Mouse (Mus musculus) embryonic facial prominence, embryonic 10.5 days (tissue): ENCODE results near the gene Pold4. TPM values are rescaled to one million over a fixed set of nuclear protein-coding genes. Genes with fewer than 3 reads are reported as not detected.

Experiments used
- DNase-seq: peaks from one replicate; pipeline ENCODE4 v3.0.0-alpha.2; 2017; ENCODE audit warnings: low spot score
- H3K27ac ChIP-seq: fragments of 300-500 bp; sonication (generic); replicated peaks from 2 replicates; pipeline ENCODE4 v1.5.1; 2016; ENCODE audit warnings: mild to moderate bottlenecking
- H3K27me3 ChIP-seq: fragments of 300-500 bp; sonication (generic); replicated peaks from 2 replicates; pipeline ENCODE4 v1.6.1; 2016; ENCODE audit warnings: low read depth, mild to moderate bottlenecking; ENCODE audit not compliant: poor library complexity, severe bottlenecking
- H3K36me3 ChIP-seq: fragments of 300-500 bp; sonication (generic); replicated peaks from 2 replicates; pipeline ENCODE4 v1.6.1; 2016; ENCODE audit warnings: mild to moderate bottlenecking, moderate library complexity
- H3K4me1 ChIP-seq: fragments of 300-500 bp; sonication (generic); 2 replicates; pipeline ENCODE4 v1.6.1; 2016
- H3K4me3 ChIP-seq: fragments of 300-500 bp; sonication (generic); 2 replicates; pipeline ENCODE4 v1.5.1; 2016; ENCODE audit warnings: mild to moderate bottlenecking, moderate library complexity
- H3K9me3 ChIP-seq: fragments of 300-500 bp; sonication (generic); 2 replicates; pipeline ENCODE4 v1.6.1; 2016; ENCODE audit warnings: mild to moderate bottlenecking
- WGBS: fragments of 180-500 bp; shearing (Covaris S2); methylation state at CpG from one replicate; pipeline ENCODE4 v1.1.7; 2016; 5-methylcytosine and 5-hydroxymethylcytosine counted together
- microRNA-seq: library from miRNA; unstranded; fragments of <30 nt; microRNA quantifications from one replicate; pipeline ENCODE4, GENCODE M21; 2017
- polyA plus RNA-seq: library from polyadenylated mRNA; unstranded; fragments of >200 nt; fragmentation: Nextera tagmentation; extraction: Ambion mirVana; gene quantifications from 2 replicates; pipeline ENCODE4 v1.2.1, GENCODE M21; 2016

The Pold4 gene
- polyA plus RNA-seq, 1 experiment from 2014 or later, result 15.1 TPM

DNA sequence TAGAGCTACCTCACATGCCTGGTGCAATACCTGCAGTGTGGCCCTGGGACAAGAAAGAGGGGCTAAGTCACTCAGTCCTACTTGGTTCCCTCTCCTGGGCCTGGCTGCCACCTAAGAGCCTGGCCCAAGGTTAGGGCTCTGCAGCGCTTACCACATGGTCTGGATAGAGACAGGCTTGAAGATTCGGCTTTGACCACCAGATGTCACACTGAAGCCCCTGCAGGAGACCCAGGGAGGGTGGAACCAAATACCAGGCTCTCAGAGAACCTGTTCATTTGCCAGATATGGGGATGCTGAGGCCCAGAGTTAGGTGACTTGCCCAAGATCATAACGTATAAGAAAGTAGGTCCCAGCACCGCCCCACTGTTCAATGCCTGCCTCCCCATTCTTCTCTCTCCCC lies 34.3 kb downstream of the Pold4 start:
- peaks cover 6% of the 10 kb centered on the region; the same call in 1 of the 2 replicates for H3K36me3 ChIP-seq
- no peaks in the 10 kb centered on the region for H3K9me3 ChIP-seq
- no peak overlapping the region for H3K27ac ChIP-seq
- peaks cover 20% of the 10 kb centered on the region for H3K4me1 ChIP-seq
- 60% methylated on average over 4 of the region's 4 CpGs for WGBS
- no peak overlapping the region for H3K4me3 ChIP-seq
- peaks cover 66% of the 10 kb centered on the region for H3K27me3 ChIP-seq
- peak; percentile 8 for DNase-seq

DNA sequence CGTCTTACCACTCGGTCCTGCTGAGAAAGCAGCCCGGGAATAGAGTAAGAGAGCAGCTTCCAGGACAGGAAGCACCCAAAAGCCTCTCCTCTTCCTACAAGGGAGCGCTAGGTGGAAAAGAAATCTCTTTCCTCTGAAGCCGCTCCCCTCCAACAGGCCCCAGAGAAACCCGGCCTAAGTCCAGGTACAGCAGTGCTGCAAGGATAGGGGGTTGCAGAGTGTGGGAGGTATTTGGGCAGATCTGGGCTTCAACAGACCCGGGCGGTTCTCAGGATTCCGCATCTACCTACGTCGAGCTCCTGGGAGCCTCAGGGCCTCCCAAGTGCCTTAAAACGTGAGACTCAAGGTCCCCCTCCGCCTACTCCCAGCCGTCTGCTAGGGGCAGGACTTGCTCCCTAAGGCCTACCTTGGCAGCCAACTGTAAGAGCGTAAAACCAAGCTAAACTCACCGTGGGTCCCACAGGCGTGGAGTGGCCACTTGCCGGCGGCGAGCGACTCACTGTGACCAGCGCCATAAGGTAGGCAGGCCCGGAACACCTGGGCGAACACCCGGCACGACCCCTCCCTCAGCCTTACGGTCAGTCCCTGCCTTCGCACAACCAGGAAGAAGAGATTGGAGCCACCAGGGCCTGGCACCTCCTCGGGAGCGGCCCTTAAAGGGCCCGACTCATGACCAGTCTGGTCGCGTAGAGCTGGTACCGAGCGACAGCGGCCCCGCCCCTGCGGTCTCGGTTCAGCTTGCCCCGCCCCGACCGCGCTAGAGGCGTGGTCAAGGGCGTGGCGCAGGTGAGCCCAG lies 37.1 kb downstream of the Pold4 start, which contains the start of gene Ssh3:
TSS of gene Ssh3 (minus strand) at position 615 of the 796 bp plus-strand sequence.
- Histone ChIP-seq H3K4me1 (peaks cover 12% of the 10 kb centered on the region), H3K27ac (0 out of 2 replicates have a peak within 1 kb of the TSS, but pooled peaks have one; percentile 26), H3K4me3 (peak within 1 kb of the TSS; percentile 61), H3K36me3 (peaks cover 6% of the 10 kb centered on the region; the same call in 1 of the 2 replicates), H3K27me3 (peaks cover 61% of the 10 kb centered on the region), H3K9me3 (no peaks in the 10 kb centered on the region)
- DNase-seq, result peak; percentile 62
- WGBS, result 4% methylated on average over 46 of the region's 46 CpGs

- no peak overlapping the region for H3K4me3 ChIP-seq
- DNase-seq, result no peak
- 69% methylated on average over 6 of the region's 6 CpGs for WGBS
- no peaks in the 10 kb centered on the region for H3K9me3 ChIP-seq
- peaks cover 56% of the 10 kb centered on the region for H3K27me3 ChIP-seq
- H3K36me3 ChIP-seq, result peaks cover 6% of the 10 kb centered on the region; the same call in 1 of the 2 replicates
- H3K27ac ChIP-seq, result no peak overlapping the region
- peaks cover 12% of the 10 kb centered on the region for H3K4me1 ChIP-seq
Measured at GRCm38 (mm10) chr19:4270187-4270586, 38.5 kb downstream of the Pold4 start.

DNA sequence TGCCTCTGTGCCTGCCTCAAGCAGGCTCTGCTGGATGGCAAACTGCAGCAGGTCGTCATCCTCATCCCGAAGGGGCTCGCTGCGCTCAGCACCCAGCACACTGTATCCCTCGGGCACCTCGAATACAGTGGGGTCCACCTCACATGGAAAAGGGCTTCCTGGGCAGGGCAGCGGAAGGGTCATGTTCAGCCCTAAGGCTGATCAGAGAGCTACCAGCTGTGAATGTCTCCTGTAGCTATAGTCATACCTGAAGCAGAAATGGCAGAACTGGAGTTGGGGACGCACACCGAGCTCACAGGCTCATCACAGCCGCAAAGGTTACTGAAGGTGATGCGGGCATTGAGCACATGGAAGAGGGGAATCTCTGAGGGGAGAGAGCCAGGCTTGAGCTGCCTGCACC lies 39.3 kb downstream of the Pold4 start:
- DNase-seq, result no peak
- WGBS, result 93% methylated on average over 11 of the region's 11 CpGs
- H3K9me3 ChIP-seq, result no peaks in the 10 kb centered on the region; the same call in 1 of the 2 replicates
- no peak overlapping the region for H3K27ac ChIP-seq
- peaks cover 12% of the 10 kb centered on the region for H3K4me1 ChIP-seq
- H3K4me3 ChIP-seq, result no peak overlapping the region
- peaks cover 52% of the 10 kb centered on the region for H3K27me3 ChIP-seq
- H3K36me3 ChIP-seq, result peaks cover 6% of the 10 kb centered on the region; the same call in 1 of the 2 replicates

GRCm38 (mm10) chr19:4279487-4279886 lies 47.8 kb downstream of the Pold4 start:
- no peak overlapping the region for H3K4me3 ChIP-seq
- H3K4me1 ChIP-seq, result peaks cover 20% of the 10 kb centered on the region
- no peak overlapping the region for H3K27ac ChIP-seq
- DNase-seq, result no peak
- 89% methylated on average over 1 of the region's 1 CpGs for WGBS
- H3K9me3 ChIP-seq, result peaks cover 7% of the 10 kb centered on the region; the same call in 1 of the 2 replicates
- H3K27me3 ChIP-seq, result peaks cover 18% of the 10 kb centered on the region
- H3K36me3 ChIP-seq, result peaks cover 6% of the 10 kb centered on the region

DNA sequence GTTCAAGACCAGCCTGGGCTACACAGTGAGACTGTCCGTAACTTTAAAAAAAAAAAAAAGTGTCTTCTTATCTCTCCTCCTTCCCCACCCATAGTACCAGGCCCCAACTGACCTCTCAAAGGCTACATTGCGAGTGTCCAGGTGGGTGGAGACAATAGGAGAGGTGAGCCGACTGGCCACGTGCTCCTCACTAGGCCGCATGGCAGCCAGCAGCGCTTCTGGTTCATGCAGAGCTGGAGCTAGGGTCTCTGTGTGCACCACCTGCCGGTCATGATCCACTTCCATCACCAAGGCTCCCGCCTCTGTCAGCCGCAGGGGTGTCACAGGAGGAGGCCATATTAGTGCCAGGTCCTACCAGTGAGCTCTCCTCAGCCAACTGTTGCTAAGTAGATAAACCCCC lies 48.7 kb downstream of the Pold4 start:
- Histone ChIP-seq H3K9me3 (peaks cover 7% of the 10 kb centered on the region; the same call in 1 of the 2 replicates), H3K27me3 (peaks cover 18% of the 10 kb centered on the region), H3K4me1 (peaks cover 20% of the 10 kb centered on the region), H3K4me3 (no peak overlapping the region), H3K27ac (no peak overlapping the region), H3K36me3 (peaks cover 13% of the 10 kb centered on the region)
- DNase-seq, result no peak
- 97% methylated on average over 9 of the region's 9 CpGs for WGBS

- H3K27me3 ChIP-seq, result peaks cover 18% of the 10 kb centered on the region
- DNase-seq, result peak; percentile 93
- peaks cover 39% of the 10 kb centered on the region for H3K36me3 ChIP-seq
- peak within 1 kb of the TSS; percentile 80 for H3K4me3 ChIP-seq
- 1% methylated on average over 50 of the region's 50 CpGs for WGBS
- peaks cover 20% of the 10 kb centered on the region for H3K4me1 ChIP-seq
- peak within 1 kb of the TSS; percentile 81 for H3K27ac ChIP-seq
- H3K9me3 ChIP-seq, result peaks cover 7% of the 10 kb centered on the region; the same call in 1 of the 2 replicates
Measured at GRCm38 (mm10) chr19:4282898-4283553, 51.3 kb downstream of the Pold4 start, which contains the start of gene Ankrd13d. Gene Ankrd13d, minus strand, starts transcription at chr19:4283137.

Small RNAs within 50 kb of the gene (microRNA-seq; reads per million reads assigned to microRNA genes)
- gene Gm26115 (not detected), gene Mir6985 (not detected)

Other genes starting within 250 kb of the Pold4 start
- 3.1 and 3.2 TPM in 2 replicates for gene Acy3, start 245.3 kb upstream of the Pold4 start, polyA plus RNA-seq
- 0.21 and 1.0 TPM in 2 replicates for gene Tbx10, start 239.1 kb upstream of the Pold4 start, polyA plus RNA-seq
- 30.6 and 31.6 TPM in 2 replicates for gene Nudt8, start 231.3 kb upstream of the Pold4 start, polyA plus RNA-seq
- 4.5 and 4.6 TPM in 2 replicates for gene Gm49405, start 231.3 kb upstream of the Pold4 start, polyA plus RNA-seq
- gene Doc2g, start 228.6 kb upstream of the Pold4 start, polyA plus RNA-seq, result 4.7 and 5.7 TPM in 2 replicates
- gene Ndufv1, start 219.1 kb upstream of the Pold4 start, polyA plus RNA-seq, result 211 and 217 TPM in 2 replicates
- gene Gstp1, start 193.9 kb upstream of the Pold4 start, polyA plus RNA-seq, result 456 and 458 TPM in 2 replicates
- 3.7 and 9.1 TPM in 2 replicates for gene Gstp2, start 185.9 kb upstream of the Pold4 start, polyA plus RNA-seq
- gene Gstp3, start 172.3 kb upstream of the Pold4 start, polyA plus RNA-seq, result not detected in 2 replicates
- gene Cabp2, start 150.3 kb upstream of the Pold4 start, polyA plus RNA-seq, result not detected in 2 replicates
- gene Cdk2ap2, start 134.7 kb upstream of the Pold4 start, polyA plus RNA-seq, result 77.2 and 80.2 TPM in 2 replicates
- gene Pitpnm1, start 131.9 kb upstream of the Pold4 start, polyA plus RNA-seq, result 9.9 and 11.0 TPM in 2 replicates
- gene Aip, start 106.0 kb upstream of the Pold4 start, polyA plus RNA-seq, result 70.9 and 71.1 TPM in 2 replicates
- not detected in 2 replicates for gene Gpr152, start 92.1 kb upstream of the Pold4 start, polyA plus RNA-seq
- gene Cabp4, start 87.9 kb upstream of the Pold4 start, polyA plus RNA-seq, result 0.14 TPM in 1 of 2 replicates, not detected in the other
- gene Coro1b, start 83.3 kb upstream of the Pold4 start, polyA plus RNA-seq, result 130 and 134 TPM in 2 replicates
- gene Ptprcap, start 78.3 kb upstream of the Pold4 start, polyA plus RNA-seq, result 0.58 TPM in 1 of 2 replicates, not detected in the other
- 66.1 and 68.5 TPM in 2 replicates for gene Rps6kb2, start 68.5 kb upstream of the Pold4 start, polyA plus RNA-seq
- gene Carns1, start 56.4 kb upstream of the Pold4 start, polyA plus RNA-seq, result 2.7 and 4.4 TPM in 2 replicates
- 0.57 and 1.4 TPM in 2 replicates for gene Tbc1d10c, start 40.6 kb upstream of the Pold4 start, polyA plus RNA-seq
- 1,000 and 1,025 TPM in 2 replicates for gene Ppp1ca, start 39.8 kb upstream of the Pold4 start, polyA plus RNA-seq
- 58.1 and 58.2 TPM in 2 replicates for gene Rad9a, start 30.2 kb upstream of the Pold4 start, polyA plus RNA-seq
- 2.8 and 3.3 TPM in 2 replicates for gene Clcf1, start 17.7 kb upstream of the Pold4 start, polyA plus RNA-seq
- not detected in 2 replicates for gene AC109138.7, start 17.5 kb upstream of the Pold4 start, polyA plus RNA-seq
- 4.2 and 4.5 TPM in 2 replicates for gene Ssh3, start 37.3 kb downstream of the Pold4 start, polyA plus RNA-seq
- gene Ankrd13d, start 51.2 kb downstream of the Pold4 start, polyA plus RNA-seq, result 6.3 and 7.6 TPM in 2 replicates
- gene Grk2, start 74.3 kb downstream of the Pold4 start, polyA plus RNA-seq, result 12.5 and 14.8 TPM in 2 replicates
- 68.6 and 69.6 TPM in 2 replicates for gene Kdm2a, start 166.4 kb downstream of the Pold4 start, polyA plus RNA-seq
- gene Rhod, start 207.5 kb downstream of the Pold4 start, polyA plus RNA-seq, result 31.5 and 31.8 TPM in 2 replicates
- 2.6 and 2.8 TPM in 2 replicates for gene Syt12, start 245.5 kb downstream of the Pold4 start, polyA plus RNA-seq